Comparison of ENCODE assay signal across 15 mouse cellular contexts in the genomic region with DNA sequence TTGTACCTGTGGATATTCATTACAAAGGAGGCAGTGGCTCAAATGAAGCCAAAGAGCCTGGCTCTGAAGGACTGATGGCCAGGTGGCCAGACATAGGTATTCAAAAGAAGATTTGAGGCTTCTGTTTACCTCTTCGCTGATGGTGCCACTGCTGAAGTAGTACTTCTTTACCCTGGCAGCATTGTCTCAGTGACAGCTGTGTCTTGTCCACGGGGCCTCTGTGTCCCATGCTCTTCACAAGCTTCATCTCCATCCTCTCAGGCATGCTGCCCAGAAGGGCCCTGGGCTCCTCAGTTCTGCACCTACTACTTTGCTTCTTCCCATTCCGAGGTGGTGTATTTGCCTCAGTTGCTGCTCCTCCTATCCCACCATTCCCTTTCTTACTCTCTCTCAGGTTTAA.
"Had no signal": no experiment of that assay in that cellular context is flagged by ENCODE, and none has a peak within 500 bp of the region (broad histone marks: within the 10 kb centered on the region; RNA-seq: fewer than 3 reads in every experiment).

No protein-coding gene starts in this region.

- H3K4me2 ChIP-seq: liver, embryonic 15.5 days; lung, embryonic 15.5 days; midbrain, embryonic 11.5 days; midbrain, embryonic 13.5 days; midbrain, embryonic 15.5 days; neural tube, embryonic 12.5 days; stomach, embryonic 15.5 days had no signal

- H3K9ac ChIP-seq: liver, embryonic 15.5 days; liver, postnatal 0 days; lung, embryonic 15.5 days; midbrain, embryonic 13.5 days; midbrain, embryonic 15.5 days; neural tube, embryonic 12.5 days; stomach, embryonic 15.5 days had no signal

- H3K9me3 ChIP-seq: liver, embryonic 15.5 days; lung, embryonic 15.5 days; megakaryocyte, embryonic 14.5 days; midbrain, embryonic 13.5 days; midbrain, embryonic 15.5 days; neural tube, embryonic 12.5 days; stomach, embryonic 15.5 days had no signal

- DNase-seq: lung, adult 2 months; lung, postnatal 14 days; right cerebral cortex, postnatal 14 days had no signal

- H3K27ac ChIP-seq: liver, embryonic 15.5 days; lung, embryonic 15.5 days; macrophage; midbrain, embryonic 13.5 days; midbrain, embryonic 15.5 days; neural tube, embryonic 12.5 days; stomach, embryonic 15.5 days; stomach, postnatal 0 days had no signal

- H3K36me3 ChIP-seq: liver, embryonic 15.5 days; lung, embryonic 15.5 days; midbrain, embryonic 13.5 days; midbrain, embryonic 15.5 days; neural tube, embryonic 12.5 days; stomach, embryonic 15.5 days had no signal

- H3K4me3 ChIP-seq: liver, embryonic 15.5 days; lung, embryonic 15.5 days; megakaryocyte, embryonic 14.5 days; midbrain, embryonic 13.5 days; midbrain, embryonic 15.5 days; neural tube, embryonic 12.5 days; stomach, embryonic 15.5 days had no signal

- H3K27me3 ChIP-seq: liver, embryonic 15.5 days; lung, embryonic 15.5 days; megakaryocyte, embryonic 14.5 days; midbrain, embryonic 13.5 days; midbrain, embryonic 15.5 days; neural tube, embryonic 12.5 days; stomach, embryonic 15.5 days had no signal

- ATAC-seq: lung, postnatal 0 days; midbrain, embryonic 13.5 days; midbrain, embryonic 15.5 days had no signal

- H3K4me1 ChIP-seq: lung, embryonic 15.5 days; midbrain, embryonic 13.5 days; midbrain, embryonic 15.5 days; neural tube, embryonic 12.5 days; stomach, embryonic 15.5 days had no signal
